Mouse (Mus musculus): ENCODE measurements at regions not wholly inside any gene's neighbourhood (a gene's known extent, or its start where the extent isn't known, plus 50 kb on each side); places are given as distances from the start of the nearest gene placed in this dataset.

GRCm38 (mm10) chr15:61548400-61548799 is 625.6 kb upstream of the A1bg start:
- Histone ChIP-seq H3K9me3 (no peaks in the 10 kb centered on the region), H3K27me3 (ENCODE audit: poor library complexity, severe bottlenecking) (no peaks in the 10 kb centered on the region), H3K4me1 (peaks cover 5% of the 10 kb centered on the region), H3K4me3 (no peak overlapping the region), H3K36me3 (replicated peaks) (no peaks in the 10 kb centered on the region), H3K27ac (no peak overlapping the region)
- no peak for DNase-seq (ENCODE audit: extremely low spot score, low spot score)
- 79% methylated on average over 4 of the region's 4 CpGs for WGBS

- no peak for DNase-seq (ENCODE audit: extremely low spot score, low spot score)
- Histone ChIP-seq H3K27ac (no peak overlapping the region), H3K27me3 (ENCODE audit: poor library complexity, severe bottlenecking) (no peaks in the 10 kb centered on the region), H3K36me3 (replicated peaks) (no peaks in the 10 kb centered on the region), H3K4me3 (no peak overlapping the region), H3K9me3 (no peaks in the 10 kb centered on the region), H3K4me1 (no peaks in the 10 kb centered on the region)
- 92% methylated on average over 3 of the region's 3 CpGs for WGBS
Measured at GRCm38 (mm10) chr15:61546608-61547007, 623.8 kb upstream of the A1bg start.

GRCm38 (mm10) chr15:61544074-61544473 is 621.3 kb upstream of the A1bg start:
- no peak overlapping the region for H3K27ac ChIP-seq
- no peaks in the 10 kb centered on the region for H3K27me3 ChIP-seq (ENCODE audit: poor library complexity, severe bottlenecking)
- H3K9me3 ChIP-seq: no peaks in the 10 kb centered on the region
- 65% methylated on average over 2 of the region's 2 CpGs for WGBS
- no peak for DNase-seq (ENCODE audit: extremely low spot score, low spot score)
- H3K36me3 ChIP-seq (replicated peaks): no peaks in the 10 kb centered on the region
- peaks cover 3% of the 10 kb centered on the region; the same call in 1 of the 2 replicates for H3K4me1 ChIP-seq
- no peak overlapping the region for H3K4me3 ChIP-seq

GRCm38 (mm10) chr15:61541643-61542042 is 618.8 kb upstream of the A1bg start:
- Histone ChIP-seq H3K36me3 (replicated peaks) (no peaks in the 10 kb centered on the region), H3K4me1 (peaks cover 3% of the 10 kb centered on the region; the same call in 1 of the 2 replicates), H3K27me3 (ENCODE audit: poor library complexity, severe bottlenecking) (no peaks in the 10 kb centered on the region), H3K9me3 (no peaks in the 10 kb centered on the region), H3K27ac (no peak overlapping the region), H3K4me3 (no peak overlapping the region)
- no peak for DNase-seq (ENCODE audit: extremely low spot score, low spot score)
- whole genome bisulfite sequencing: 73% methylated on average over 4 of the region's 4 CpGs

- Histone ChIP-seq H3K4me3 (no peak overlapping the region), H3K4me1 (peaks cover 7% of the 10 kb centered on the region), H3K27me3 (ENCODE audit: poor library complexity, severe bottlenecking) (no peaks in the 10 kb centered on the region), H3K9me3 (no peaks in the 10 kb centered on the region), H3K36me3 (replicated peaks) (no peaks in the 10 kb centered on the region), H3K27ac (no peak overlapping the region)
- 77% methylated on average over 10 of the region's 10 CpGs for WGBS
- no peak for DNase-seq (ENCODE audit: extremely low spot score, low spot score)
Measured at GRCm38 (mm10) chr15:61540753-61541421, 618.1 kb upstream of the A1bg start.

- H3K4me1 ChIP-seq: peaks cover 13% of the 10 kb centered on the region
- no peak overlapping the region for H3K4me3 ChIP-seq
- no peaks in the 10 kb centered on the region for H3K27me3 ChIP-seq (ENCODE audit: poor library complexity, severe bottlenecking)
- no peak overlapping the region for H3K27ac ChIP-seq
- no peaks in the 10 kb centered on the region for H3K36me3 ChIP-seq (replicated peaks)
- no peak for DNase-seq (ENCODE audit: extremely low spot score, low spot score)
- H3K9me3 ChIP-seq: no peaks in the 10 kb centered on the region
- 49% methylated on average over 5 of the region's 5 CpGs for WGBS
Measured at GRCm38 (mm10) chr15:61538930-61539329, 616.1 kb upstream of the A1bg start.

- H3K9me3 ChIP-seq: no peaks in the 10 kb centered on the region
- no peak overlapping the region for H3K4me3 ChIP-seq
- H3K36me3 ChIP-seq (replicated peaks): no peaks in the 10 kb centered on the region
- no peak for DNase-seq (ENCODE audit: extremely low spot score, low spot score)
- H3K27me3 ChIP-seq (ENCODE audit: poor library complexity, severe bottlenecking): no peaks in the 10 kb centered on the region
- 75% methylated on average over 4 of the region's 4 CpGs for WGBS
- no peak overlapping the region for H3K27ac ChIP-seq
- peaks cover 13% of the 10 kb centered on the region for H3K4me1 ChIP-seq
Measured at GRCm38 (mm10) chr15:61538169-61538755, 615.5 kb upstream of the A1bg start.

GRCm38 (mm10) chr15:61536332-61536716 is 613.5 kb upstream of the A1bg start:
- H3K27me3 ChIP-seq (ENCODE audit: poor library complexity, severe bottlenecking): no peaks in the 10 kb centered on the region
- H3K9me3 ChIP-seq: no peaks in the 10 kb centered on the region
- H3K4me1 ChIP-seq: peaks cover 13% of the 10 kb centered on the region
- no peak overlapping the region for H3K27ac ChIP-seq
- no peaks in the 10 kb centered on the region for H3K36me3 ChIP-seq (replicated peaks)
- H3K4me3 ChIP-seq: no peak overlapping the region
- WGBS: 91% methylated on average over 2 of the region's 2 CpGs
- DNase-seq (ENCODE audit: extremely low spot score, low spot score): no peak

- H3K9me3 ChIP-seq: no peaks in the 10 kb centered on the region
- peaks cover 9% of the 10 kb centered on the region for H3K4me1 ChIP-seq
- no peaks in the 10 kb centered on the region for H3K36me3 ChIP-seq (replicated peaks)
- no peak overlapping the region for H3K4me3 ChIP-seq
- 56% methylated on average over 6 of the region's 6 CpGs for WGBS
- H3K27ac ChIP-seq: no peak overlapping the region
- DNase-seq (ENCODE audit: extremely low spot score, low spot score): no peak
- no peaks in the 10 kb centered on the region for H3K27me3 ChIP-seq (ENCODE audit: poor library complexity, severe bottlenecking)
Measured at GRCm38 (mm10) chr15:61535644-61536331, 613.0 kb upstream of the A1bg start.

GRCm38 (mm10) chr15:61535180-61535579 is 612.4 kb upstream of the A1bg start:
- 28% methylated on average over 6 of the region's 6 CpGs for WGBS
- Histone ChIP-seq H3K4me3 (no peak overlapping the region), H3K27me3 (ENCODE audit: poor library complexity, severe bottlenecking) (no peaks in the 10 kb centered on the region), H3K36me3 (replicated peaks) (no peaks in the 10 kb centered on the region), H3K9me3 (no peaks in the 10 kb centered on the region), H3K4me1 (peaks cover 9% of the 10 kb centered on the region), H3K27ac (no peak overlapping the region)
- DNase-seq (ENCODE audit: extremely low spot score, low spot score): no peak

- H3K4me3 ChIP-seq: no peak overlapping the region
- H3K27me3 ChIP-seq (ENCODE audit: poor library complexity, severe bottlenecking): no peaks in the 10 kb centered on the region
- H3K27ac ChIP-seq: no peak overlapping the region
- WGBS: 87% methylated on average over 7 of the region's 7 CpGs
- DNase-seq (ENCODE audit: extremely low spot score, low spot score): no peak
- no peaks in the 10 kb centered on the region for H3K36me3 ChIP-seq (replicated peaks)
- no peaks in the 10 kb centered on the region for H3K9me3 ChIP-seq
- H3K4me1 ChIP-seq: peaks cover 9% of the 10 kb centered on the region
Measured at GRCm38 (mm10) chr15:61532808-61533207, 610.0 kb upstream of the A1bg start.

- Histone ChIP-seq H3K9me3 (no peaks in the 10 kb centered on the region), H3K36me3 (replicated peaks) (no peaks in the 10 kb centered on the region), H3K4me1 (peaks cover 9% of the 10 kb centered on the region), H3K27ac (no peak overlapping the region), H3K4me3 (no peak overlapping the region), H3K27me3 (ENCODE audit: poor library complexity, severe bottlenecking) (no peaks in the 10 kb centered on the region)
- DNase-seq (ENCODE audit: extremely low spot score, low spot score): no peak
- 88% methylated on average over 2 of the region's 2 CpGs for WGBS
Measured at GRCm38 (mm10) chr15:61532040-61532439, 609.2 kb upstream of the A1bg start.

- Histone ChIP-seq H3K4me1 (no peaks in the 10 kb centered on the region), H3K27me3 (ENCODE audit: poor library complexity, severe bottlenecking) (no peaks in the 10 kb centered on the region), H3K36me3 (replicated peaks) (no peaks in the 10 kb centered on the region), H3K27ac (no peak overlapping the region), H3K4me3 (no peak overlapping the region), H3K9me3 (no peaks in the 10 kb centered on the region)
- no peak for DNase-seq (ENCODE audit: extremely low spot score, low spot score)
- WGBS: 80% methylated on average over 2 of the region's 2 CpGs
Measured at GRCm38 (mm10) chr15:61523036-61523435, 600.2 kb upstream of the A1bg start.
